Mouse (Mus musculus) lung, postnatal 25 days (tissue): ENCODE data around the gene Ell.
"Not testable (repeated sequence)": the region's sequence is repeated elsewhere in the genome, so short reads cannot be mapped to it uniquely, and the experiment has no call there.

Experiments
- DNase-seq: peaks from one replicate; pipeline ENCODE4 v3.0.0; 2022; ENCODE audit warnings: low spot score

Ell gene

DNA sequence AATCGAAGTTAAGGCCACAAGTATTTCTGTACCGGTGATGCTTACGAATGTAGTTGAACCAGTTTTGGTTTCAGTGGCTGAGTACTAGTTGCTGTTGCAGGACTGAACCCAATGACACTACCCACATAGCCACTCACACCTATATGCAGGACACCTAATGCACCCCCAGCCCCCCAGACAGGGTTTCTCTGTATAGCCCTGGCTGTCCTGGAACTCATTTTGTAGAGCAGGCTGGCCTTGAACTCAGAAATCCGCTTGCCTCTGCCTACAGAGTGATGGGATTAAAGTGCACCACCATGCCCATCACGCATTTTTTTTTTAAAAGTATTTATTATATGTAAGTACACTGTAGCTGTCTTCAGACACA is 32.2 kb upstream of the Ell start:
- DNase-seq = no peak

DNA sequence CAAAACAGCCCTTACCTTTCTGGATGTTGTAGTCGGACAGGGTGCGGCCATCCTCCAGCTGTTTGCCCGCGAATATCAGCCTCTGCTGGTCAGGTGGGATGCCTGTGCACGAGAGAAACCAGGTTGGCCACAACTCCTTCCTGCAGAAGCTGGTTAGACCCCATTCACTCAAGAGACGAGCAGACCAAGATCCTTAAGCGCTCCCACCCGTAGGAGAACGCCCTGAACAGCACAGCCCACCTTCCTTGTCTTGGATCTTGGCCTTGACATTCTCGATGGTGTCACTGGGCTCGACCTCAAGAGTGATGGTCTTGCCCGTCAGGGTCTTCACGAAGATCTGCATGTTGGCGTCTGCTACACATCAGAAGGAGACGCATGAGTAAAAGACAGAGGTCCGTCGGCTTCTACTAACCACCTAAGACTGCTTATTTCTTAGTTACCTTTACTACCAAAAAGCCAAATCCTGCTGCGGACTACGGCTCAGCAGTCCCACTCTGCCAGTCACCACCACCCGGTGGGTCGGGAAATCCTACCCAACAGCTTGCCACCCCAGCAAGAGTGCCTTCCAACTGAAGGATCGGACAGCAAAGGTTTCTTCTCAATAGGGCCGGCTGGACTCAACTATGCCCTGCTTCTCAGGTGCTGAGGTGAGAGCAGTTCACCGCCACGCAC is 29.8 kb upstream of the Ell start:
- no peak for DNase-seq

DNA sequence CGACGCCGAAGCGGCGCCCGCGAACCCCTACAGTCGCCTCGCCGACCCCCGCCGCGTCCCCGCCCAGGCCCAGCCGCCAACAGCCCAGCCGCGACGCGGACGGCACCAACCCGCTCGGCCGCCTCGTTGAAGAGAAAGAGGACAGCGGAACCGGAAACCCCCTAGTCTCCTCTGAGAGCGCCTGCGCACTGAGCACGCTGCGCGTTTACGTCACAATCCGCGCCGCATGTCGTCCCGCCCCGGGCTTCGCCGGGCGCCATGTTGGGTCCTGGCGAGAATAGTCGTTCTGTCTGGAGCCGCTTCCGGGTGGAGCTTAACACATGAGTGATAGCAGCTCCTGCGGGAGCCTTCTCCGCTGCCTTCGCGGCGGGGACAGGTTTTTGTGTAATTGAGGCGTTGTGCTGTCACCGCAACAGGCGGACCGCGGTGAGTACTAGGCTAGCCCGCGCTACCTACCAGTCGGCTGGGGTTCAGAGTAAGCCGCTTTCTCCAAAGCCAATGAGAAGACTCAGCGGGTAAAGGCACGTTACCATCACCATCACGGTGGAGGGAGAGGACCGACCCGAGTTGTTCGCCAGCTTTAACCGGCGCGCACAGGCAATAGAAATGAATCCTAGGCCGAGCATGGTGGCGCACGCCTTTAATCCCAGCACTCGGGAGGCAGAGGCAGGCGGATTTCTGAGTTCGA is 28.9 kb upstream of the Ell start, which contains the start of gene Uba52:
TSS of gene Uba52 (minus strand) at position 574 of the 688 bp plus-strand sequence.
- DNase-seq = peak; percentile 98

DNA sequence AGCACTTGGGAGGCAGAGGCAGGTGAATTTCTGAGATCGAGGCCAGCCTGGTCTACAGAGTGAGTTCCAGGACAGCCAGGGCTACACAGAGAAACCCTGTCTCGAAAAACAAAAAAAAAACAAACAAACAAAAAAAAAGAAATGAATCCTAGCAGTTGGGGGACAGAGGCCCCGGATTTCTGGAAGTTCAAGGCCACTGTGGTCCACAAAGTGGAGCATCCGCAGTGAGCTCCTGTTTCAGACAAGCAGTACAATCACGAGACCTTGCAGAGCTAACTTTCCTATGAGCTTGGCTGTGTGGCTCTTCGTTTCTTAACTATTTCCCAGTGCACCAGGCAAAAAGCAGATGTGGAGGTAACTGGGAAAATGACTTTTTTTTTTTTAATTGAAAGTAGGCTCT is 28.1 kb upstream of the Ell start:
- not testable (repeated sequence) for DNase-seq

DNA sequence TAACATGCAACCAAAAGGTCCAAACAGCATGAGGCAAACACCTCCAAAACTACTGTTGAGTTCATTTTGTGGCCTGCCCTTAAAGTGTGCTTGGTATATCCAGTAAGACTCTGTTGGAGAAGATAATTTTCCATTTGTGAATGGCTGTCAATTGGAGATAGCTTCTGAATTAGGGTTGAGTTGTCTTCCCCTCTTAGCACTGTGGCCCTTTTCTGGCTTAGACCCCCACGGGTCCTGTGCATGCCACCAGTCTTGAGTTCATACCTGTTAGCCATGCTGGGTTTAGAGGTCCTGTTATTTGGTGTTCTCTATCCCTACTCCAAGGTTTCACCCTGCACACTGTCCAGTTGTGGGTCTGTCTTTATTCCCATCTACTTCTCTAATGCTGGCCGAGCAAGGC is 27.5 kb upstream of the Ell start:
- DNase-seq = no peak

DNA sequence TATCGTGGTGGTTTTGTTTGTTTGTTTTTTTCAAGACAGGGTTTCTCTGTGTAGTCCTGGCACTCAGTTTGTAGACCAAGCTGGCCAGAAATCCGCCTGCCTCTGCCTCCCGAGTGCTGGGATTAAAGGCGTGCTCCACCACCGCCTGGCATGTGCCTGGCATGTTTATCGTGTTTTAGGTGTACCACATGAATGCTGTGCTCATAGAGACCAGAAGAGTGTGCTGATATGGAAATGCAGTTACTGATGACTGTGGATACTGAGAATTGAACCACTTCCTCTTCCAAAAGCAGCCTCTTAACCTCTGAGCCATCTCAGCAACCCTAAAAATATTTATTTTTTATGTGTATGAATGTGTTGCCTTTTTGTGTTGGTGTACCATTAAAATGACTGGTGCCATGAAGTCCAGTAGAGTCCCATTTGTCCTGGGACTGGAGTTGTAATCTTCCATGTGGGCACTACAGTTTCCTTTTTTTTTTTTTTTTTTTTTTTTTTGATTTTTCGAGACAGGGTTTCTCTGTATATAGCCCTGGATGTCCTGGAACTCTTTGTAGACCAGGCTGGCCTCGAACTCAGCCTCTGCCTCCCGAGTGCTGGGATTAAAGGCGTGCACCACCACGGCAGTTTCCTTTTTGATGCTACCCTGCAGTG is 26.9 kb upstream of the Ell start:
- no peak for DNase-seq

DNA sequence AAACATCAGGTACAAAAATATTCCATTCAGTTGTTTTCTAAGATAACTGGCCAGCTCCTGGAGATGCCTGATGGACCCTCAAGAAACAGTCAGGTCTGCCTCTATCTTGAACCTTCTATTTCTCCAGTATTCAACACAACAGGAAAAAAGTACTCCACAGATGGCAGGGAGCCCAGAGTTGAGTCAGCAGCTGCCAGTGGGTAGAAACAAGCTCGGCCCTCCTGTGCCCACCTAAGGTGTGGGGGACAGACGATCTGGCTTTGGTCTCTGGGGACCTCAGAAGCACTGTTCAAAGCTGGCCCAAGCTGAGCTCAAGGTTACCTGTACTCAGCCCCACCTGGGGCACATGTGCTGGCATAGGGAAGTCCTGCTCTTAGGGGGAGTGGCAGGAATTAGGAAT is 25.8 kb upstream of the Ell start:
- DNase-seq = no peak

DNA sequence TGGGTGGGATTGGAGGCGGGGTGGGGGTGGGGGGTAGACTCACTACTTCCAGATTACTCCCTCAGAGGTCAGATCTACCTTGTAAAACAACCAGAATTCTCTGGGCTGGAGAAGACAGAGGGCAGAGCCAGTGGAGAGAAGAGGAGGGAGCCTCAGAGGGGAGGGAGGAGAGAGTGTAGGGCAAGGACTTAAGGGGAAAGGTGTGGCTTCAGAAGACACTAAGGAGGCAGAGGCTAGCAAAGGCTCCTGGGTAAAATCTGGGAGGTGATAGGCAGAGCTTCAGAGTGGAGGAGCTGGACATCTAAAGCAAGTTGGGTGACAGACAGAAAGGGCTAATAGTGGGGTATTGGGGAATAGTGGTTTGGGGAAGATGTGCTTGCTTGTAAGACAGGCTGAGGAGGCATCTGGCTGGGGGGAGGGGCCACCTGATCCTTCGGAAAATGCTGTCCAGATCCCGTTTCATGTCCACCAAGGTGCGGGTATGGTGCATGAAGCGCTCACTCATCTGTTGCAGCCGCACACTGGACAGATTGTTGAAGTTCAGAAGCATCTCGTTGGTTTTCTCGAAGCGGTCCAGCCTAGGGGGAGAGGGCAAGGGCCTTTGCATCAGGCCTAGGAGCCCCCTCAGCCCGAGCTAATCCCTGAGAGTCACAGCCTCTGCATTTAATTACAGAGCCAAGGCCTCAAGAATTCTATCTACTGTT is 21.2 kb upstream of the Ell start:
- no peak for DNase-seq

DNA sequence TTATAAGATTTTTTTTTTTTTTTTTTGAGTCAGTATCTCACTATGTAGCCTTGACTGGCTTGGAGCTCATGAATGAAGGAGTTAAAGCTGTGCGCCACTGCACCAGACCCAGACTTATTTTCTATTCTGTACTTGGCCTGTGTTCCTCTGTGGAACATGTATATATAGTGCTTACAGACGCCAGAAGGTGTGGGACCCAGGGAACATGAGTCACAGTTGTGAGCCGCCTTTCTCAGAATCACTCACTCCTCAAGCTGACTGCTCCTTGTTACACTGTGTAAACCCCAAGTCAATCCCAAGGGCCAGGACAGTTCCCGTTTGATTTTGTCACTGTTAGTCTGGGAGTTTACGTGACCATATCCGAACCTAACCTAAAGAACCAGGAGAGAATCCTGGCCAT is 20.2 kb upstream of the Ell start:
- DNase-seq = no peak

DNA sequence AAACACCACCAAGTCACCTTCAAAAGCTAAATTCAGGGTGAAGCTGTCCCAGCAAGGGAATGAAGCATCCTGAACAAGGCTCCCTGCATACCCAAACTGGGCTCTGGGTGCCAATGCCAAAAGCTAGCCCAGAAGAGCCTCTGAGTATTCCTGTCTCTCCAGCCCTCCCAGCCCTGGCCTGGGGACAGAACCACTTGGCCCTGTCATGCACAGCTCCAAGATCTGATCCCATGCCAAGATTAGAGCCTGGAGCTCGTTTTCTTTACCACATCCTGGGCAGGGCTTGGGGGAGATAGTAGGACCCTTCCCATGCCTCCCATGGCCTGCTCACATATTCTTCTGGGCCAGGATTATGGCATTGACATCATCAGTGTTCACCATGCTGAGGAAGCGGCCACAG is 19.7 kb upstream of the Ell start:
- DNase-seq = no peak

DNA sequence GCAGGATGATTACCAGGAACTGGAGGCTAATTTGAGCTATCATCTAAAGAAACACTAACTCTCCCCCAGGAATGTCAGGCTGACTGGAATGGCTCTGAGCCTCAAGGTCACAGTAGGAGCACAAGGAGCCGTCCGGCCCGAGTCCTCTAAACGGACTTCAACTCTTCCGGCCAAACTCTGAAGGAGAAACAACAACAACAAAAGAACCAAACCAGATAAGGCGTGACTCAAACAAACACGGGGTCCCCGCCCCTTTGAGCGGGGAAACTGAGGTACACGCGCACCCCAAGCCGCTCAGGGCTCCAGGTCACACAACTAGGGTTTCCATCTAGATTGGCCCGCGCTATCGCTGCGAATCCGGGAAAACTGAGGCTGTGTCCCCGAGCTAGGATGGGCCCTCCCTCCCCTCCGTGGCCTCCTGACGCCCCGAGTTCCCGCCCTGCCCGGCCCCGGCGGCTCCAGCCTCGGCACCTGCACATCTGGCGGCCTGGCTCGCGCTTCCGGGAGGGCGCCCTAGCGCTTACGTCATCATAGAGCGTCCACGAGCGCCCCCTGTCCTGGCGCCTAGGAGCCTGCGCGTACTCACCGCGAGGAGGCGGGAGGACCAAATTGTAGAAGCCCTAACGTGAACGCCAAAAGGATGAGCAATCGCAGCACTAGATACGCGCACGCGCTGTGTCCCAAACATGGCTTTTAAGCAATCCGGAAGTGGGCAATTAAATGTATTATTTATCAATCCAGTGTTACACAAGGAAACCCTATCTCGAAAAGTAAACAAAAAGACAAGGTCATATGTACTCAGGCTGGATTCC is 16.5 kb upstream of the Ell start:
- peak; percentile 97 for DNase-seq

DNA sequence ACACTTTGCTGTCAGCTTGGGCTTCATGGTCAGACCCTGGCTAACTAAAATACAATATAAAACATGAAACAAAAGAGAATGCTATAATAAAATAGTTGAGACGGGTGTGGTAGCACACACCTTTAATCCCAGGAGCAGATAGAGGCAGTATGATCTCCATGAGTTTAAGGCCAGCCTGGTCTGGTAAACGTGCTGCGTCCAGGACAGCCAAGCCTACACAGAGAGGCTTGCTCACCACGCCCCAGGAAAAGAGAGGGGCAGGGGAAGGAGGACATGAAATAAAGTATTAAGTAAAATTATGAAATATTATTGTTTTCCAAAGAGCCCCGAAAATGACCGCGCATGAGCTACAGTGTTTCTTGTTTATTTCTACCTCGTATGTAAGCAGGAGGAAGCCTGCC is 12.1 kb upstream of the Ell start:
- no peak for DNase-seq

DNA sequence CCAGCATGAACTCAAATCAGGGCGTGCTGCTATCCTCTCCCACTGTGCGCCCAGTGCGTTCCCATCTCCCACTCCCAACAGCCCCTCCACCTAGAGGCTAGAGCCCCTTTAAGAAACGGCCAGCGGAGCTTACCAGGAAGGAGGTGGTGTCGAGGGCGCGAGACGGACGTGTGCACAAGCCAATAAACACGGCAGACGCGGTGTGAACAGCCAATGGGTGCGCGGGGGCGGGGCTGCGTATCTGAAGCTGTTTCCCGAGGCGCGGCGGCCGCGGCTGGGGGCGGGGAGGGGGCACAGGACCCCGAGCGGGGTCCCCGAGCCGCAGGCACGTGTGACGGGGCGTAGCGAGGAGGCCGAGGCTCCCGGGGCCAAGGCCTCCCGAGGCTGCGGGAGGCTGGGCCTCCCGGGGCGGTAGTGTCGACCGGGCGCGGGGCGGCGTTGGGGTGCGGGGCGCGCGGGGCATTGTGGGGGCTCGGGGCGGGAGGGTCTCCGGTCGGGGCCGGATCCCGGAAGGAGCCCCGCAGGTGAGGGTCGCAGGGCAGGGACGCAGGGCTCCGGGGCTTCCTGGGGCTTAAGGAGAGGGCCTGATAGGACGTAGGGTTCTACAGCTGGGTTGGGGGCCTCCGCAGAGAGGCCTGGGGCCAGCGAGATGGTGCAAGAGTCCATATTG is 11.6 kb upstream of the Ell start, which contains the start of the genes Fkbp8 and Kxd1:
TSS of gene Fkbp8 (plus strand) at position 213 of the 670 bp plus-strand sequence.
TSS of gene Kxd1 (minus strand) at position 445 of the 670 bp plus-strand sequence.
- peak; percentile 97 for DNase-seq

DNA sequence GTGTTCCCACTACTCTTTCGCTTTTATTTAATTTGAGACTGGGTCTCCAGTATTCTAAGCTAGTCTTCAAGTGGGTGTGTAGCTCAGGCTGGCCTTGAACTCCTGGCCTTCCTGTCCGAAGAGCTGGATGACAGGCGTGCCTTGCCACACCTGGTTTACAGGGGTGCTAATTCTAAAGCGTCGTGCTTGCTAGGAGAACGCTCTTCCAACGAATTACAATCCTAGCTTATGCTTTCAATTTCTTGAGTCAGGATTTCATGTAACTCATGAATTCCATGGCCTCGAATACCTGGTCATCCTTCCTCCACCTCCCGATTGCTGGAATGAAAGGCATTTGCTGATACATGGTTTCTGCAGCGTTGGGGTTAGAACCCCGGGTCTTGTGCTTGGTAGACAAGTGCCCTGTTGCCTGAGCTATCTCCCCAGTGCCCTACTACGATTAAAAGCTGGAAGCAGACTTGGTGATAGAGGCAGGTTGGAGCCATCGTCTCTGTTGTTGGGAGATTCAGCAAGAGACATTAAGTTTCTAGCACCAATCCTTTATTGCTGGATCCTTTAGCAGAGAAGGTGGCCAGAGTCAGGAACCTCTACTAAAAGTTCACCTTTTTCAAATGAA is 11.0 kb upstream of the Ell start:
- no peak for DNase-seq

DNA sequence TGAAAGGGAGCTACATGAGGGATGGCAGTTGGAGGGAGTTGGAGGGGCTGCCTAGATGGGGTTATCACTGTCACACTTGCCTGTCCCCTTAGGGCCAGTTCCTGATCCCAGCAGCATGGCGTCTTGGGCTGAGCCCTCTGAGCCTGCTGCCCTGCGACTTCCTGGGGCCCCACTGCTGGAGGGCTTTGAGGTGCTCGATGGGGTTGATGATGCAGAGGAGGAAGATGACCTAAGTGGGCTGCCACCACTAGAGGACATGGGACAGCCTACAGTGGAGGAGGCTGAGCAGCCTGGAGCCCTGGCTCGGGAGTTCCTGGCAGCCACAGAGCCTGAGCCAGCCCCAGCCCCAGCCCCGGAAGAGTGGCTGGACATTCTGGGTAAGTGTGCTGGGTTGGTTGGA is 10.0 kb upstream of the Ell start:
- DNase-seq = no peak

DNA sequence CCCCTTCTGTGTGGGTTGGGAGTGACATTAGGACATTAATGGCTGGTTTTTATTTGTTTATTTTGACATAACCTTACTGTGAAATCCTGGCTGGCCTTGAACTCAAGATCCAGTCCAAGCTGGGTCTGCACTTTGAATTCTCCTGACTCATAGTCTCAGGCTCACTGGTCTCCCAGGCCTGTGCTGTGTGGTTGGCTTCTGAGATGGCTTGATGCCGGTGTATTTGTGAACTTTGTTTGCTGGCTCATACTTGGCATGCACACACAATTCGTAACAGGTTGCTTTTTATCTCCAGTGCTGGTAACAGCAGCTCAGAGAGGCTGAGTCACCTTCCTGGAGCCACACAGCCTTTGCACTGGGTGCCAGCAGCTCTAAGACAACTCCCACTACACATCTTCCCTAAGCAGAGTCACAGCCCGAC is 9.5 kb upstream of the Ell start:
- no peak for DNase-seq

DNA sequence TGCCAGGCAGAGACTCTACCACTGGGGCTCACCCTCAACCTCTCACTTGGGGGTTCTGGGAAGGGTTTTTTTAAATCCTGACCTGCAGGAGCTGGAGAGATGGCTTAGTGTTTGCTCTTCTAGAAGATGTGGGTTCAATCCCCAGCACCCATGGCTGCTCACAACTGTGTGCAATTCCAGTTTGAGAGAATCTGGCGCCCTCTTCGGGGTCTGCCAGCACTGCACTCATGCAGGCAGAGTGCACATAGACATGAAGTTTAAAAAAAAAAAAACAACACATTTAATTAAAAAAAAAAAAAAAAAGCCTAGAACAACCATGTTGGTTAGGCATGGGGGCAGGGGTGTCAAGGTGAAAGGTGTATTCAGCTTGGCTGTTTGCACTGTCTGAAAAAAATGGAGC is 8.9 kb upstream of the Ell start:
- no peak for DNase-seq

DNA sequence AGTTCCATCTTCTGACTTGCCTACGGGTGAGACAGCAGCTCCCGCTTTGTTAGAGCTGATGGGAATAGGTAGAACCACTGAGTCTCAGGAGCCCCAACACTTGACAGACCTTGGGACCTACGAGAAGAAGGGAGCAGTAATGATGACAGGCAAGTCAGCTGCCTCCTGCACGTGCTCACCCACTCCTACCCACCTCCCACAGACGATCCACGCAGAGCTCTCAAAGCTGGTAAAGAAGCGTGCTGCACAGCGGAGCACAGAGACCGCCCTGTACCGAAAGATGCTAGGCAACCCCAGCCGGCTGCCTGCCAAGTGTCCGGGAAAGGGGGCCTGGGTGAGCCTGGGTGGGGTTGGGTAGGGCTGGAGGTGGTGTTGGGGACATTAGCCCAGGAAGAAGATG is 5.0 kb upstream of the Ell start:
- no peak for DNase-seq

DNA sequence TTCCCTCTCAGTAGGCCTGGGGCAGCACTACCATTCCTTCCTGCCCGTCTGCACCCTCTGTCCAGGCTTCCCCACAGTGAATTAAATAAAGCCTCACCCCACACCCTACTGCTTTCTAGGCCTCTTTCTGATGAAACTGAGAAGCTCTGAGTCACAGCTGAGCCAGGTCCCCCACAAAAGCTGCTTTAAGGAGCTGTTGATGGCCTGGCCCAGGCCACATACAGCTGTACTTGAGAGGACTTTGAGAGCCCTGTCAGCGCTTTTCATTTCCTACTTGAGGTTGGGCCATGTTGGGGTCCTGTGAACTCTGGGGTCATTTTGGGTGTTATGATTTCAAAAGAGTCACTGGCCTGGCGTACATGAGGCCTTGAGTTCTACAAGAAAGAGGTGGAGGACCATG is 4.0 kb upstream of the Ell start:
- no peak for DNase-seq

DNA sequence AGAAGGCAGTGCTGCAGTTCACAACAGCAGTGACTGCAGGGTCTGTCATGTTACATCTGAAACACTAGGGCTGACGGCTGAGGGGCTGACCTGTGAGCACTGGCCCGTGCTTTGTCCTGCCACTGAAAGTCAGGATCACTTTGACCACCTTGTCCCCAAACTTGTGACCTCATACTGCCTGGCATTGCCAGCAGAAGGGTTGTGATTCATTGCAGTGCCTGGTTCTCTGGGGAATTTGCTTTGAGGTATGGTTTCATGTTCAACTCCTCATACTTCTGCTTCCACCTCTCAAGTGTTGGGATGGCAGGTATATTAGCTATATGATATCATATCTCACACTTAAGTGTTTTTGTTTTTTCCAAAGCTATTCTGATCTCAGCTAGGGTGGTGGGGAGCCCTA is 3.6 kb upstream of the Ell start:
- DNase-seq = no peak
